Comparison of ENCODE assay signal across 14 mouse cellular contexts in genomic region chr1:63272125-63272675, GRCm38 (mm10). TPM values are rescaled to one million over a fixed set of nuclear protein-coding genes. Genes with fewer than 3 reads are reported as not detected.
DNase-seq lines count a peak whose midpoint lies in the region; ATAC-seq and TF ChIP-seq lines count a peak whose summit lies in the region.
"Had no signal": no experiment of that assay in that cellular context is flagged by ENCODE, and none has a peak within 500 bp of the region (broad histone marks: within the 10 kb centered on the region; RNA-seq: fewer than 3 reads in every experiment).

No protein-coding gene starts in this region.

- no peaks in the 10 kb centered on the region; the same call in 1 of the 2 replicates for H3K4me1 ChIP-seq in testis, adult 2 months (ENCODE audit: control insufficient read depth, insufficient read depth, low read length)
- H3K4me1 ChIP-seq in forebrain, embryonic 11.5 days (replicated peaks; ENCODE audit: control insufficient read depth, insufficient read depth, low read length): peaks cover 5% of the 10 kb centered on the region; the same call in 1 of the 2 replicates
- H3K4me1 ChIP-seq in limb, embryonic 12.5 days (replicated peaks): no peaks in the 10 kb centered on the region
- peaks cover 11% of the 10 kb centered on the region; the same call in 1 of the 2 replicates for H3K4me1 ChIP-seq in stomach, embryonic 15.5 days

- ATAC-seq in forebrain, embryonic 11.5 days (replicated peaks; ENCODE audit: low FRiP score): no peak
- ATAC-seq in limb, embryonic 12.5 days (ENCODE audit: insufficient number of reproducible peaks, insufficient read depth, low FRiP score, low TSS enrichment, low read depth): no peak
- no peak for ATAC-seq in stomach, embryonic 15.5 days (ENCODE audit: insufficient read depth, low FRiP score, low read depth)
- ATAC-seq in monocyte, adult 5-6 weeks (replicated peaks; ENCODE audit: insufficient number of reproducible peaks, low FRiP score, low TSS enrichment, poor library complexity, severe bottlenecking): no peak

- H3K9ac ChIP-seq in forebrain, embryonic 11.5 days (ENCODE audit: low read length): peak overlapping the region; percentile 87; the same call in 1 of the 2 replicates
- no peak overlapping the region for H3K9ac ChIP-seq in limb, embryonic 12.5 days (replicated peaks)
- no peak overlapping the region for H3K9ac ChIP-seq in stomach, embryonic 15.5 days

- DNase-seq in testis, postnatal 14 days (ENCODE audit: low spot score): no peak
- DNase-seq in forebrain, embryonic 11.5 days (ENCODE audit: low spot score): no peak
- no peak for DNase-seq in gastrocnemius, postnatal 14 days
- no peak for DNase-seq in layer of hippocampus, postnatal 14 days (ENCODE audit: low spot score in 2 of 2)
- DNase-seq: adrenal gland, postnatal 10 days; cerebellum, adult 9-10 months; layer of hippocampus, postnatal 36 days had no signal

- H3K27ac ChIP-seq in testis, adult 2 months (ENCODE audit: control insufficient read depth, insufficient read depth, low read depth, low read length): no peak overlapping the region; the same call in 1 of the 2 replicates
- peak overlapping the region; percentile 62 for H3K27ac ChIP-seq in forebrain, embryonic 11.5 days (ENCODE audit: low read depth, low read length)
- H3K27ac ChIP-seq in limb, embryonic 12.5 days: no peak overlapping the region
- H3K27ac ChIP-seq in stomach, embryonic 15.5 days: no peak overlapping the region

- peak overlapping the region; percentile 100 for H3K4me3 ChIP-seq in testis, adult 2 months (ENCODE audit: control insufficient read depth, low read depth, low read length)
- peak overlapping the region; percentile 63; the same call in 1 of the 2 replicates for H3K4me3 ChIP-seq in forebrain, embryonic 11.5 days (ENCODE audit: low read depth, low read length)
- no peak overlapping the region for H3K4me3 ChIP-seq in limb, embryonic 12.5 days (replicated peaks)
- peak overlapping the region; percentile 58 for H3K4me3 ChIP-seq in stomach, embryonic 15.5 days (replicated peaks)

- H3K27me3 ChIP-seq in testis, adult 2 months (ENCODE audit: control insufficient read depth, insufficient read depth, low read length): no peaks in the 10 kb centered on the region
- H3K27me3 ChIP-seq in forebrain, embryonic 11.5 days (ENCODE audit: control insufficient read depth, insufficient read depth, low read length): peaks cover 57% of the 10 kb centered on the region
- H3K27me3 ChIP-seq in limb, embryonic 12.5 days: peaks cover 72% of the 10 kb centered on the region
- peaks cover 46% of the 10 kb centered on the region for H3K27me3 ChIP-seq in stomach, embryonic 15.5 days (replicated peaks)

- intact Hi-C loops in gastrocnemius, postnatal 14 days (cut with DNase I; ENCODE audit: low total_unique reads): no loop called here

- H3K4me2 ChIP-seq in forebrain, embryonic 11.5 days (ENCODE audit: low read depth, low read length, severe bottlenecking): peak overlapping the region; percentile 55; the same call in 1 of the 2 replicates
- H3K4me2 ChIP-seq in limb, embryonic 12.5 days: peak overlapping the region; percentile 64
- peak overlapping the region; percentile 75; the same call in 1 of the 2 replicates for H3K4me2 ChIP-seq in stomach, embryonic 15.5 days

- WGBS in forebrain, embryonic 11.5 days: 34% methylated on average over 8 of the region's 8 CpGs
- WGBS in limb, embryonic 12.5 days: 27% methylated on average over 8 of the region's 8 CpGs
- WGBS in stomach, embryonic 15.5 days: 17% methylated on average over 8 of the region's 8 CpGs

- H3K36me3 ChIP-seq in testis, adult 2 months (ENCODE audit: control insufficient read depth, insufficient read depth, low read length): no peaks in the 10 kb centered on the region
- no peaks in the 10 kb centered on the region for H3K36me3 ChIP-seq in forebrain, embryonic 11.5 days (ENCODE audit: control insufficient read depth, insufficient read depth, low read length)
- no peaks in the 10 kb centered on the region for H3K36me3 ChIP-seq in limb, embryonic 12.5 days
- H3K36me3 ChIP-seq in stomach, embryonic 15.5 days: no peaks in the 10 kb centered on the region

- no peak for TF ChIP-seq CTCF in testis, adult 2 months (IDR thresholded peaks at IDR 0.05; ENCODE audit: control insufficient read depth, insufficient read depth, insufficient replicate concordance, low read depth, low read length)

- H3K9me3 ChIP-seq in forebrain, embryonic 11.5 days (ENCODE audit: control insufficient read depth, low read length): no peaks in the 10 kb centered on the region
- no peaks in the 10 kb centered on the region for H3K9me3 ChIP-seq in limb, embryonic 12.5 days
- H3K9me3 ChIP-seq in stomach, embryonic 15.5 days: no peaks in the 10 kb centered on the region

- TF ChIP-seq POLR2A in testis, adult 2 months (IDR thresholded peaks at IDR 0.05; ENCODE audit: control insufficient read depth, low read depth, low read length): no peak

RNA-seq across cellular contexts. Expression of gene Zdbf2, which starts 0.9 kb away (rescaled TPM):
- polyA plus RNA-seq in testis, adult 2 months (2012; rRNA removed): 29.9 and 39.0 TPM in 2 replicates
- polyA plus RNA-seq in forebrain, embryonic 11.5 days (2014; fragmentation: Nextera tagmentation; extraction: Ambion mirVana): 25.8 and 26.7 TPM in 2 replicates
- 14.0 and 15.4 TPM in 2 replicates for polyA plus RNA-seq in limb, embryonic 12.5 days (2016; fragmentation: Nextera tagmentation; extraction: Ambion mirVana)
- polyA plus RNA-seq in stomach, embryonic 15.5 days (2015; fragmentation: Nextera tagmentation; extraction: Ambion mirVana): 7.2 and 8.4 TPM in 2 replicates
- total RNA-seq in monocyte, adult 5-6 weeks (2017): 1.9 TPM in 1 of 3 replicates, not detected in the others
- 10 to 100 TPM; 10.1 to 14.1 TPM for total RNA-seq in gastrocnemius, postnatal 14 days (2021)
- total RNA-seq in layer of hippocampus, postnatal 14 days (2021): 10 to 100 TPM; 20.9 to 21.3 TPM
- total RNA-seq: neutrophil, adult 5-6 weeks had no signal

RNA-seq across cellular contexts. Expression of gene Gpr1, which starts 57.9 kb away (rescaled TPM):
- 0.14 and 0.15 TPM in 2 replicates for polyA plus RNA-seq in testis, adult 2 months (2012; rRNA removed)
- 0.35 TPM in 1 of 2 replicates, not detected in the other for polyA plus RNA-seq in forebrain, embryonic 11.5 days (2014; fragmentation: Nextera tagmentation; extraction: Ambion mirVana)
- 0.20 TPM in 1 of 2 replicates, not detected in the other for polyA plus RNA-seq in limb, embryonic 12.5 days (2016; fragmentation: Nextera tagmentation; extraction: Ambion mirVana)
- 0.10 and 0.15 TPM in 2 replicates for polyA plus RNA-seq in stomach, embryonic 15.5 days (2015; fragmentation: Nextera tagmentation; extraction: Ambion mirVana)
- total RNA-seq in monocyte, adult 5-6 weeks (2017): not detected in 3 replicates
- total RNA-seq in gastrocnemius, postnatal 14 days (2021): under 1 TPM; 0.53 to 0.69 TPM
- total RNA-seq in layer of hippocampus, postnatal 14 days (2021): under 1 TPM; 0.19 to 0.28 TPM
- total RNA-seq: hematopoietic stem cell, adult 5-6 weeks; neutrophil, adult 5-6 weeks had no signal
- polyA plus RNA-seq: lung, embryonic 16.5 days had no signal
